Mouse (Mus musculus): Measurements from ENCODE around the gene Emc1. TPM values are rescaled to one million over a fixed set of nuclear protein-coding genes. Genes with fewer than 3 reads are reported as not detected.

The Emc1 gene
- polyA plus RNA-seq, 1 experiment from 2014 or later: 45.0 TPM

GRCm38 (mm10) chr4:139334631-139335295 lies 17.6 kb upstream of the Emc1 start:
- ATAC-seq (ENCODE audit: low FRiP score, low read depth): no peak
- Histone ChIP-seq H3K27me3 (peaks cover 9% of the 10 kb centered on the region; the same call in 1 of the 2 replicates), H3K4me1 (replicated peaks) (no peaks in the 10 kb centered on the region), H3K9ac (no peak overlapping the region), H3K4me2 (no peak overlapping the region), H3K9me3 (no peaks in the 10 kb centered on the region), H3K4me3 (no peak overlapping the region), H3K36me3 (no peaks in the 10 kb centered on the region), H3K27ac (replicated peaks) (no peak overlapping the region)
- WGBS: 60% methylated on average over 8 of the region's 9 CpGs

- Histone ChIP-seq H3K36me3 (no peaks in the 10 kb centered on the region), H3K9ac (no peak overlapping the region), H3K4me2 (no peak overlapping the region), H3K4me1 (replicated peaks) (no peaks in the 10 kb centered on the region), H3K27me3 (peaks cover 9% of the 10 kb centered on the region; the same call in 1 of the 2 replicates), H3K27ac (replicated peaks) (no peak overlapping the region), H3K9me3 (no peaks in the 10 kb centered on the region), H3K4me3 (no peak overlapping the region)
- WGBS: 68% methylated on average over 7 of the region's 7 CpGs
- no peak for ATAC-seq (ENCODE audit: low FRiP score, low read depth)
Measured at GRCm38 (mm10) chr4:139335507-139335906, 16.9 kb upstream of the Emc1 start.

GRCm38 (mm10) chr4:139336822-139337483 lies 15.4 kb upstream of the Emc1 start:
- Histone ChIP-seq H3K9me3 (no peaks in the 10 kb centered on the region), H3K4me2 (peak overlapping the region; percentile 33)

GRCm38 (mm10) chr4:139338145-139338544 lies 14.2 kb upstream of the Emc1 start:
- Histone ChIP-seq H3K36me3 (no peaks in the 10 kb centered on the region), H3K4me3 (no peak overlapping the region), H3K4me2 (no peak overlapping the region), H3K27ac (replicated peaks) (no peak overlapping the region), H3K27me3 (peaks cover 9% of the 10 kb centered on the region; the same call in 1 of the 2 replicates), H3K9me3 (no peaks in the 10 kb centered on the region), H3K9ac (no peak overlapping the region), H3K4me1 (replicated peaks) (no peaks in the 10 kb centered on the region)
- WGBS: 63% methylated on average over 33 of the region's 33 CpGs
- no peak for ATAC-seq (ENCODE audit: low FRiP score, low read depth)

More at GRCm38 (mm10) chr4:139336822-139337483, 15.4 kb upstream of the Emc1 start:
- no peak for ATAC-seq (ENCODE audit: low FRiP score, low read depth)
- no peaks in the 10 kb centered on the region for H3K4me1 ChIP-seq (replicated peaks)
- no peak overlapping the region for H3K27ac ChIP-seq (replicated peaks)
- peaks cover 9% of the 10 kb centered on the region; the same call in 1 of the 2 replicates for H3K27me3 ChIP-seq
- no peak overlapping the region for H3K4me3 ChIP-seq
- H3K36me3 ChIP-seq: no peaks in the 10 kb centered on the region
- 28% methylated on average over 24 of the region's 24 CpGs for WGBS
- H3K9ac ChIP-seq: no peak overlapping the region

- Histone ChIP-seq H3K36me3 (no peaks in the 10 kb centered on the region; the same call in 1 of the 2 replicates), H3K27ac (replicated peaks) (no peak overlapping the region), H3K9me3 (no peaks in the 10 kb centered on the region), H3K4me1 (replicated peaks) (no peaks in the 10 kb centered on the region), H3K4me3 (no peak overlapping the region), H3K27me3 (peaks cover 9% of the 10 kb centered on the region; the same call in 1 of the 2 replicates), H3K9ac (no peak overlapping the region), H3K4me2 (no peak overlapping the region)
- 86% methylated on average over 4 of the region's 4 CpGs for WGBS
- no peak for ATAC-seq (ENCODE audit: low FRiP score, low read depth)
Measured at GRCm38 (mm10) chr4:139340835-139341234, 11.6 kb upstream of the Emc1 start.

- Histone ChIP-seq H3K4me1 (replicated peaks) (no peaks in the 10 kb centered on the region), H3K36me3 (peaks cover 8% of the 10 kb centered on the region), H3K9me3 (no peaks in the 10 kb centered on the region), H3K9ac (no peak overlapping the region), H3K4me3 (no peak overlapping the region), H3K4me2 (no peak overlapping the region), H3K27ac (replicated peaks) (no peak overlapping the region), H3K27me3 (peaks cover 9% of the 10 kb centered on the region; the same call in 1 of the 2 replicates)
- no peak for ATAC-seq (ENCODE audit: low FRiP score, low read depth)
- 77% methylated on average over 7 of the region's 7 CpGs for WGBS
Measured at GRCm38 (mm10) chr4:139341556-139342233, 10.7 kb upstream of the Emc1 start.

- 66% methylated on average over 5 of the region's 5 CpGs for WGBS
- no peak overlapping the region for H3K4me2 ChIP-seq
- H3K4me3 ChIP-seq: no peak overlapping the region
- H3K36me3 ChIP-seq: peaks cover 19% of the 10 kb centered on the region
- H3K27me3 ChIP-seq: no peaks in the 10 kb centered on the region
- no peak for ATAC-seq (ENCODE audit: low FRiP score, low read depth)
- no peak overlapping the region for H3K9ac ChIP-seq
- H3K4me1 ChIP-seq (replicated peaks): no peaks in the 10 kb centered on the region
- no peak overlapping the region for H3K27ac ChIP-seq (replicated peaks)
- no peaks in the 10 kb centered on the region for H3K9me3 ChIP-seq
Measured at GRCm38 (mm10) chr4:139343718-139344117, 8.7 kb upstream of the Emc1 start.

- Histone ChIP-seq H3K27me3 (no peaks in the 10 kb centered on the region), H3K36me3 (peaks cover 19% of the 10 kb centered on the region), H3K4me3 (no peak overlapping the region), H3K9me3 (no peaks in the 10 kb centered on the region), H3K4me2 (no peak overlapping the region), H3K4me1 (replicated peaks) (peaks cover 2% of the 10 kb centered on the region), H3K27ac (replicated peaks) (no peak overlapping the region), H3K9ac (no peak overlapping the region)
- ATAC-seq (ENCODE audit: low FRiP score, low read depth): no peak
- WGBS: 72% methylated on average over 23 of the region's 23 CpGs
Measured at GRCm38 (mm10) chr4:139345416-139346019, 6.9 kb upstream of the Emc1 start.

- Histone ChIP-seq H3K9ac (peak overlapping the region; percentile 86), H3K27ac (replicated peaks) (peak overlapping the region; percentile 97), H3K4me1 (replicated peaks) (peaks cover 19% of the 10 kb centered on the region), H3K27me3 (no peaks in the 10 kb centered on the region), H3K36me3 (peaks cover 34% of the 10 kb centered on the region), H3K4me3 (peak overlapping the region; percentile 72), H3K9me3 (no peaks in the 10 kb centered on the region), H3K4me2 (peak overlapping the region; percentile 94)
- 1% methylated on average over 7 of the region's 7 CpGs for WGBS
- ATAC-seq (ENCODE audit: low FRiP score, low read depth): 0 out of 2 replicates have a peak, but pooled peaks have one; percentile 9
Measured at GRCm38 (mm10) chr4:139352832-139353231, 445 bp downstream of the Emc1 start.

GRCm38 (mm10) chr4:139357211-139357610 lies 4.8 kb downstream of the Emc1 start:
- ATAC-seq (ENCODE audit: low FRiP score, low read depth): no peak
- Histone ChIP-seq H3K9me3 (no peaks in the 10 kb centered on the region), H3K4me1 (replicated peaks) (peaks cover 6% of the 10 kb centered on the region), H3K36me3 (peaks cover 68% of the 10 kb centered on the region), H3K4me2 (no peak overlapping the region), H3K27ac (replicated peaks) (no peak overlapping the region), H3K9ac (no peak overlapping the region), H3K27me3 (no peaks in the 10 kb centered on the region), H3K4me3 (no peak overlapping the region)
- 93% methylated on average over 3 of the region's 3 CpGs for WGBS

- H3K4me3 ChIP-seq: no peak overlapping the region
- H3K9me3 ChIP-seq: no peaks in the 10 kb centered on the region
- H3K27ac ChIP-seq (replicated peaks): no peak overlapping the region
- peaks cover 87% of the 10 kb centered on the region for H3K36me3 ChIP-seq
- no peak for ATAC-seq (ENCODE audit: low FRiP score, low read depth)
- H3K27me3 ChIP-seq: no peaks in the 10 kb centered on the region
- no peak overlapping the region for H3K9ac ChIP-seq
- no peaks in the 10 kb centered on the region for H3K4me1 ChIP-seq (replicated peaks)
- WGBS: 93% methylated on average over 11 of the region's 11 CpGs
- H3K4me2 ChIP-seq: no peak overlapping the region
Measured at GRCm38 (mm10) chr4:139360761-139361548, 8.6 kb downstream of the Emc1 start.
